Mouse (Mus musculus) kidney, adult 11 months (tissue): ENCODE measurements around the gene Kbtbd3.

Source experiments
- DNase-seq: peaks from one replicate; pipeline ENCODE4 v3.0.0; 2022

Kbtbd3 gene

GRCm38 (mm10) chr9:4309351-4310085 is at the start of gene Kbtbd3, which contains the start of gene Aasdhppt:
Kbtbd3 (plus strand) TSS chr9:4309833.
Aasdhppt (minus strand) TSS chr9:4309471.
- peak; percentile 99 for DNase-seq

GRCm38 (mm10) chr9:4259841-4260745 is 49.5 kb upstream of the Kbtbd3 start:
- DNase-seq: no peak

- no peak for DNase-seq
Measured at GRCm38 (mm10) chr9:4260746-4261090, 48.9 kb upstream of the Kbtbd3 start.

- DNase-seq: no peak
Measured at GRCm38 (mm10) chr9:4266881-4267280, 42.8 kb upstream of the Kbtbd3 start.

- DNase-seq: no peak
Measured at GRCm38 (mm10) chr9:4283850-4284249, 25.8 kb upstream of the Kbtbd3 start.

- DNase-seq: no peak
Measured at GRCm38 (mm10) chr9:4300466-4300865, 9.2 kb upstream of the Kbtbd3 start.

- DNase-seq: no peak
Measured at GRCm38 (mm10) chr9:4304867-4305266, 4.8 kb upstream of the Kbtbd3 start.

GRCm38 (mm10) chr9:4308628-4309350 is 844 bp upstream of the Kbtbd3 start:
- DNase-seq: no peak

- DNase-seq: no peak
Measured at GRCm38 (mm10) chr9:4310706-4311105, 1.1 kb downstream of the Kbtbd3 start.

GRCm38 (mm10) chr9:4311162-4311561 is 1.5 kb downstream of the Kbtbd3 start:
- no peak for DNase-seq

- DNase-seq: no peak
Measured at GRCm38 (mm10) chr9:4313946-4314345, 4.3 kb downstream of the Kbtbd3 start.

GRCm38 (mm10) chr9:4315746-4316145 is 6.1 kb downstream of the Kbtbd3 start:
- DNase-seq: no peak

GRCm38 (mm10) chr9:4318939-4319721 is 9.5 kb downstream of the Kbtbd3 start:
- no peak for DNase-seq

- DNase-seq: no peak
Measured at GRCm38 (mm10) chr9:4353163-4353562, 43.5 kb downstream of the Kbtbd3 start.

- DNase-seq: peak; percentile 100
Measured at GRCm38 (mm10) chr9:4375828-4376639, 66.4 kb downstream of the Kbtbd3 start, which contains the start of gene Msantd4. Msantd4 (plus strand) TSS chr9:4376562.

GRCm38 (mm10) chr9:4376640-4377120 is 67.0 kb downstream of the Kbtbd3 start:
- no peak for DNase-seq
